Mouse (Mus musculus): ENCODE measurements at regions not wholly inside any gene's neighbourhood (a gene's known extent, or its start where the extent isn't known, plus 50 kb on each side); places are given as distances from the start of the nearest gene placed in this dataset.

GRCm38 (mm10) chr3:143103333-143103732 is 221.5 kb upstream of the Pkn2 start:
- TF ChIP-seq CTCF (IDR thresholded peaks at IDR 0.05) = no peak
- in situ Hi-C loops (cut with MboI; ENCODE audit: low pct_unique_long_range_greater_than_20kb) = no loop called here
- POLR2A ChIA-PET = no interaction called here
- CTCF ChIA-PET = no interaction called here
- H3K27me3 ChIP-seq = no peaks in the 10 kb centered on the region
- peak; percentile 42 for DNase-seq (ENCODE audit: low read depth, low spot score)
- no peak for ATAC-seq

DNA sequence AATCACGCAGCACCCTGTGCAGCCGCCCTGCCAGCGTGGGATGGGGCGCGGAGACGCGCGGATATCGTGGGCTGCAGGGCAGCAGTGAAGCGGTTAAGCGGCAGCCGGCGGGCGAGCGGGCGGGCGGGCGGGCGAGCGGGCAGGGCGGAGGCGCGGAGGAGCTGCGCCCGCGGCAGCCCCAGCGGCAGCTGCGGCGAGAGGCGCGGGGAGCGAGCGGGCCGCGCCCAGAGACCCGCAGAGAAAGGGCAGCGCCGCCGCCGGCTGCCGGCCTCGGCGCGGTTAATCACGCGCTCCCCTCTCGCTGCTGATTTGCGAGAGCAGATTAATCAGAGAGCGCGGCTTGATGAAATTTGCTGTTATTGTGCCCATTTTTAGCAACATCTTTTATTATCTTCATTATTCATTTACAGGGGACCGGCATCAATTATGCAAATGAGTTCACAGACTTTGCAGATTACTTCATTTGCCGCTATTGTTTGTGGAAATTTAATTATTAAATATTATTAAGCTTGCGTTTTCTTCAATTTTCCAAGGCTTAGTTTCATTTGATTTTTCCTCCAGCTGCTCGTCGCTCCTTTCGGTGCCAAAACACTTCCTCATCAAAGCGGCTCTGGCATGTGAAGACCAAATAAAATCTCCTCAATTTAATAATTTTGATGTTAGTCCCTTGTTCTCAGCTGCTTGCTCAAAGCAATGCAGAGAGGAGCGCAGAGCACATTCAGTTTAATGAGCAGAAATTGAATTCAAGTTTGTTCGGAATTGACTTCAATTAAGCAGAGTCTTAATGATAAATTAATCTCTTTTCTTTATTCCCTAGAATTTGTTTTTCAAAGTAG is 219.2 kb upstream of the Pkn2 start:
- ATAC-seq = no peak
- POLR2A ChIA-PET = interaction anchor here (0.7 kb wide), 1 partner anchor 50 kb away, joined by 6 read pairs; no protein-coding TSS in a partner anchor
- no peaks in the 10 kb centered on the region for H3K27me3 ChIP-seq
- no peak for DNase-seq (ENCODE audit: low read depth, low spot score)
- TF ChIP-seq CTCF (IDR thresholded peaks at IDR 0.05) = no peak
- in situ Hi-C loops (cut with MboI; ENCODE audit: low pct_unique_long_range_greater_than_20kb) = no loop called here
- CTCF ChIA-PET = interaction anchor here (1.1 kb wide), 1 partner anchor 9 kb away, joined by 4 read pairs; no protein-coding TSS in a partner anchor

GRCm38 (mm10) chr3:143100203-143100602 is 218.4 kb upstream of the Pkn2 start:
- no peak for TF ChIP-seq CTCF (IDR thresholded peaks at IDR 0.05)
- in situ Hi-C loops (cut with MboI; ENCODE audit: low pct_unique_long_range_greater_than_20kb) = no loop called here
- ChIA-PET CTCF (no interaction called here), POLR2A (no interaction called here)
- H3K27me3 ChIP-seq = no peaks in the 10 kb centered on the region
- ATAC-seq = no peak
- no peak for DNase-seq (ENCODE audit: low read depth, low spot score)

DNA sequence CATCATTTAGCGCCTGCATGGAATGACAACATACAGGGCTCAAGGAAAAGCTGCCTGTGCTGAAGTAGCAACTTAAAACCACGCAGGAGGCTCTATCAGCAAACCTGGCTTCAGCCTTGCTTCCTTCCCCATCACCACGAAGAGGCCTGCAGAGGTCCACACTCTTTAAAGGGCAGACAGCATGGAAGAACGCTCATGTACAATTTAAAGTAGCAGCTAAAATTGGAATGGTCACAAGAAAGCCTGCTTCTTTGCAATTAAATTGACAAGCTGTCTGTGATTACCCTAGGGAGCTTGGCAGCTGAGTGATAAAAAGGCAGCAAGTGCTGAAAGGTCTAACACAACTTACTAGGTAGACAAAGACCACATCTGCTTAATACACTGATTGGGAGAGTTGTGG is 210.4 kb upstream of the Pkn2 start:
- DNase-seq (ENCODE audit: low read depth, low spot score) = no peak
- ATAC-seq = no peak
- TF ChIP-seq CTCF (IDR thresholded peaks at IDR 0.05) = no peak
- ChIA-PET CTCF (no interaction called here), POLR2A (no interaction called here)
- in situ Hi-C loops (cut with MboI; ENCODE audit: low pct_unique_long_range_greater_than_20kb) = no loop called here
- H3K27me3 ChIP-seq = no peaks in the 10 kb centered on the region

GRCm38 (mm10) chr3:143090886-143091285 is 209.1 kb upstream of the Pkn2 start:
- CTCF ChIA-PET = no interaction called here
- ATAC-seq = no peak

GRCm38 (mm10) chr3:143090316-143090715 is 208.5 kb upstream of the Pkn2 start:
- ChIA-PET CTCF (interaction anchor here (1.2 to 1.3 kb wide), 3 partner anchors 10 to 21 kb away, joined by 3 to 4 read pairs (median 3); no protein-coding TSS in a partner anchor), POLR2A (no interaction called here)
- no peak for DNase-seq (ENCODE audit: low read depth, low spot score)
- in situ Hi-C loops (cut with MboI; ENCODE audit: low pct_unique_long_range_greater_than_20kb) = no loop called here
- no peak for ATAC-seq
- H3K27me3 ChIP-seq = no peaks in the 10 kb centered on the region
- no peak for TF ChIP-seq CTCF (IDR thresholded peaks at IDR 0.05)

More at GRCm38 (mm10) chr3:143090886-143091285, 209.1 kb upstream of the Pkn2 start:
- TF ChIP-seq CTCF (IDR thresholded peaks at IDR 0.05) = no peak
- H3K27me3 ChIP-seq = no peaks in the 10 kb centered on the region
- in situ Hi-C loops (cut with MboI; ENCODE audit: low pct_unique_long_range_greater_than_20kb) = no loop called here
- POLR2A ChIA-PET = no interaction called here
- DNase-seq (ENCODE audit: low read depth, low spot score) = no peak

- ATAC-seq (no peak), DNase-seq (ENCODE audit: low read depth, low spot score) (no peak)
- H3K27me3 ChIP-seq = no peaks in the 10 kb centered on the region
- ChIA-PET CTCF (interaction anchor here (1.0 kb wide), 1 partner anchor 22 kb away, joined by 3 read pairs; no protein-coding TSS in a partner anchor), POLR2A (no interaction called here)
- TF ChIP-seq CTCF (IDR thresholded peaks at IDR 0.05) = no peak
- in situ Hi-C loops (cut with MboI; ENCODE audit: low pct_unique_long_range_greater_than_20kb) = no loop called here
These were observed 206.0 kb upstream of the Pkn2 start for GRCm38 (mm10) chr3:143087786-143088185.

- ATAC-seq (no peak), DNase-seq (ENCODE audit: low read depth, low spot score) (no peak)
- no peak for TF ChIP-seq CTCF (IDR thresholded peaks at IDR 0.05)
- in situ Hi-C loops (cut with MboI; ENCODE audit: low pct_unique_long_range_greater_than_20kb) = no loop called here
- CTCF ChIA-PET = interaction anchor here (0.9 kb wide), 1 partner anchor 19 kb away, joined by 3 read pairs; no protein-coding TSS in a partner anchor
- no peaks in the 10 kb centered on the region for H3K27me3 ChIP-seq
- POLR2A ChIA-PET = no interaction called here
These were observed 196.5 kb upstream of the Pkn2 start for GRCm38 (mm10) chr3:143078310-143078709.

- CTCF ChIA-PET = interaction anchor here (1.0 to 1.8 kb wide), 2 partner anchors 11 to 28 kb away, joined by 3 to 5 read pairs; no protein-coding TSS in a partner anchor
- in situ Hi-C loops (cut with MboI; ENCODE audit: low pct_unique_long_range_greater_than_20kb) = no loop called here
- no peak for TF ChIP-seq CTCF (IDR thresholded peaks at IDR 0.05)
- no peak for ATAC-seq
- DNase-seq (ENCODE audit: low read depth, low spot score) = no peak
- no peaks in the 10 kb centered on the region for H3K27me3 ChIP-seq
- POLR2A ChIA-PET = no interaction called here
These were observed 190.1 kb upstream of the Pkn2 start for GRCm38 (mm10) chr3:143071839-143072373.

DNA sequence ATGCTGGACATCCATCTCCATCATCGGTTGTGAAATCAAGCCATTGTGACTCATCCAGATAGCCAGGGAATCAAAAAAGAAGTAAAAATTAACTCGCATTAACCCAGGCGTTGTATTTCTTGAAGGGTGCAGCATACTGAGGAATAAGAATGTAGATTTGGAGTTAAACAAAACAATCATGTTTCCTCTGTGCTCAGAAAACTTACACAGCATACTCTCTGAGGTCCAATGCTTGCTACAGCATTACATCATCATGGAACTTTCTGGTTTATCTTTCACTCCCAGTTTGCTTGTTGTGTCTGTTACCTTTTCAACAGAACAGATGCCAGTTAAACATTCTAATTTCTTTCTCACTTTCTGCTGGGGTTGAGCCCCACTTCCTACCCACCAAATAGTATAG is 173.1 kb upstream of the Pkn2 start:
- TF ChIP-seq CTCF (IDR thresholded peaks at IDR 0.05) = no peak
- peak; percentile 63 for DNase-seq (ENCODE audit: low read depth, low spot score)
- ChIA-PET POLR2A (no interaction called here), CTCF (interaction anchor here (0.8 to 2.4 kb wide), 5 partner anchors 9 to 19 kb away, joined by 3 to 8 read pairs (median 5); no protein-coding TSS in a partner anchor)
- peak; percentile 96 for ATAC-seq
- no peaks in the 10 kb centered on the region for H3K27me3 ChIP-seq
- in situ Hi-C loops (cut with MboI; ENCODE audit: low pct_unique_long_range_greater_than_20kb) = no loop called here

All from Patski (cell line).